Mouse (Mus musculus): ENCODE data around the gene Pp2d1.

Gene Pp2d1

DNA sequence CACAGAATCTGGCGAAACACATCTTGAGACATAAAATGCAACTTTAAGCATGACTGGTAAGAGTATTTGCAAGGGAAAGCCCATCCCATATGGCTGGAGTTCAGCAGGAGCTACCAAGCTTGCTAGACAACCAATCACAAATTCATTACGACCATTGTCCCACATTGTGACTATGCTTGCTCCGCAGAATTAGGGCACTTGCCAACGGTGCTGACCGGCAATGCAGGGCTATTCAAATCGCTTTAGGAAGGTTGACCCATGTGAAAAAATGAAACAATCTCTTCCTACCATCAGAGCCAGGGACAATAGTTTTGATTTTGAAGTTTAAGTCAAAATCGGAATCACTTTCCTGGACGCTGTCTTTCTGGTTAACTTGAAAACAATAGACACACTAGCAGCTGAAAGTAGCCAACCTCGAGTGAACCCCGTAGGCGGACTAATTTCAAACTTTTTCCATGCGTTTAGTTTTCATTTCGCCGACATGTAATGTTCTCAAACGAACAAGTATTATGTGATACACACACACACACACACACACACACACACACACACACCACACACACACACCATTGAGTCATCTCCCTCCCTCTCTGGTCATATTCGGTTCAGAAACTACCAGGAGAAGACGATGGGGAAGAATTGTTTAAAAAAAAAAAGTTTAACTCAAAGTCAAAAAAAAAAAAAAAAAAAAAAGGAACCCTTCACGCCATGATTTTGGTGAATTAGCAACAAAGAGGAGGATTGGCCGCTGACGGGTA lies 27.1 kb upstream of the Pp2d1 start, which contains the start of gene Kat2b:
TSS of gene Kat2b (plus strand) at position 701 of the 758 bp plus-strand sequence.
- peak; percentile 40 for DNase-seq (ENCODE audit: extremely low spot score, low spot score)

DNA sequence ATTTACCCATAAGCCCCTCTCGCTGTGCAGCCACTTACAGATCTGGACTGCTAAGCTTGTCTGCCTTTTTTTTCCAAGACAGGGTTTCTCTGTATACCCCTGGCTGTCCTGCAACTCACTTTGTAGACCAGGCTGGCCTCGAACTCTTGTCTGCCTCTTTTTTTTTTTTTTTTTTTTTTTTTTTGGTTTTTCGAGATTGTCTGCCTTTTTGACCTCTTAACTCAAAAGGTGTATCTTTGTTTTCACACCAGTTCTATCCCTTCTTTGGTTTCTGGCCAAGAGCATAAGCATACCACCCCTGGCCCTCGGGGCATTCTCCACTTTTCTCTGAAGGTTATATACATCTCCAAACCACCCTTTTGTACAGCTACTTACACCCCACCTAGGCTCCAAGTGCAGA lies 25.6 kb upstream of the Pp2d1 start:
- no peak for DNase-seq (ENCODE audit: extremely low spot score, low spot score)

DNA sequence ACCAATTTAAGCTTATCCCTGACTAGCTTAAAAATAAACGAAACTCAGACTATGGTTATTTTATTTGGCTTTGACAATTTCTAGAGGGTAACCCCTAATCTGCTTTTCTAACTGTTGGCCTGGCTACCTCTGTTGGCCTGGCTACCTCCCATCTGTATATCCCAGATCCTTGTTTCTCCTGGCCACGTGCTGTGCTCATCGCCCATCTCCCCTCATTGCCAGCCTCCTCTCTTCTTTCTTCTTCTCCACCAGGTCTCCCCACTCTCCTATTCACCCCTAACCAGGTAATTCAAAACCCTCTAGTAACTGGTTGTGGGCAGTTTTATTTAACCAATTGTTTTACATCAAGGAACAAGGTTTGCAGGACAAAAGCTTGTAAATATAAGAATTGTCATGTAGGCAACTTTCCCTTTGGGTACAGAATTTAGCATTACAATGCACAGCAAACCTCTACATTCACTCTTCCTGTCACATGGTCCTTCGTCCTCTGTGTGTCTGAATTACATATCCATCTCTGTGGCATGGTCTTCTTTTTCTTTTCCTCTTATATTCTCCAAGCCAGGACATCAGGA lies 22.3 kb upstream of the Pp2d1 start:
- no peak for DNase-seq (ENCODE audit: extremely low spot score, low spot score)

DNA sequence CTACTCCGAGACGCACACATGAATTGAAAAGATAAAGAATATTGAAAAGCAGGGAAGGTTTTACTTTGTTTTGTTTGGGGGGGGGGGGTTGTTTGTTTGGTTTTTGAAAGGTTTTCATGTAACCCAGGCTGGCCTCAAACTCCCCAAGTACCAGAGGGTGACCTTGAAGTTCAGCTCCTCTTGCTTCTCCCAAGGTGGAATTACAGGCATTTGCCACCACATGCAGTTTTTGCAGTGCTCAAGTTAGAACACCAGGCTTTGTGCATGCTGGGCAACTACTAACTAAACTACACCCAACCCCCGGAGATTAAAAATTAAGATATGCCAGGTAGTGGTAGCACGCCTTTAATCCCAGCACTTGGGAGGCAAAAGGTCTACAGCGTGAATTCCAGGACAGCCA lies 20.4 kb upstream of the Pp2d1 start:
- no peak for DNase-seq (ENCODE audit: extremely low spot score, low spot score)

DNA sequence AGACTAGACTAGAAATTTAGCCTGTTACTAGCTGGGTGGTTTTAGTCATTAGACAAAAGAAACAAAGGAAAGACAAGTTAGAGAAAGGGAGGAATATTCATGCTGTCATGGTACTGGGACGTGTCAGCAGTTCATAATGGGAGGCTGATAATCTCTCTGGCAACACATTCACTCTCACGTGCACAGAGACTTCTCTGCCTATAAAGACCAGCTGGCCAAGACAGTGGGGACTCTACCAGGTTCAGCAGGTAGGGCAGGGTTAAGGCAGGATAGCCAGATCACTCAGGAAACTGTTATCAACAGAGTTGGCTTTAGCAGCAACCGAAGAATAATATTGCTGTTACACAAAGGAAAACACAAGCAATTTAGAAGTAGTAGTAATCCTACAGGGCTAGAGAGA lies 18.2 kb upstream of the Pp2d1 start:
- DNase-seq (ENCODE audit: extremely low spot score, low spot score), result no peak

DNA sequence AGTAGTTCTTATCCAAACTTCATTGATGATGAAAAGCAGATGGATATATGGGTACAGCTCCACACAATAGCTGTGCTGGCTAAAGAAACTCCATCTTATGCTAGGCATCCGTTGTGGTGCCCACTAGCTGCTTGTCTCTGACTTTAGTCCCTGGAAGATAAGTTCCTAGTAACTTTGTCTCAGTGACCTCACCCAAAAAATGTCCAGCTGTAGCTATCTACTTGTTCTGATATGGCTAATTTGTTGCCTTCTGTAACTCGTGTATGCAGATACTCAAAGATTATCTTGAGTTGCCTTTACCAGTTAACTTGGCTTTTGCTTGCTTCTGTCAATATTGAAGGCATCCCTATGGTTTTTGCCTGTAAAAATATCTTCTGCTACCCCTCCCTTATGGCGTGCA lies 15.6 kb upstream of the Pp2d1 start:
- no peak for DNase-seq (ENCODE audit: extremely low spot score, low spot score)

DNA sequence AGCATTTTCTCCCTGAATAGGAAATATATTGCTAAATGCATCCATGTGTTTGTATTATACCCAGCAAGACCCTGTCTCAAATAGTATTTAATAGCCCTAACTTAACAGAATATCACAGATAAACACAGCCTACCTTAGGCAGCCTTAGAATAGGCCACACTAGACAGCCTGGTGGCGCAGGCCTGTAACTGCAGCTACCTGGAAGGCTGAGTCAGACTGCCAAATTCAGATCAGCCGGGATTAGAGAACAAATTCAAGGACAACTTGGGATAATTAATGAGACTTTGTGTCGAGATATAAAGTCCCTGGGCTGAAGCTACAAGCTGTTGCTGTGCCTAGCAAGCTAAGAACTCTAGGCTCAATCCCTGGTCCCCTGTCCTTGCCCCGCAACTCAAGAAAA lies 14.8 kb upstream of the Pp2d1 start:
- no peak for DNase-seq (ENCODE audit: extremely low spot score, low spot score)

DNA sequence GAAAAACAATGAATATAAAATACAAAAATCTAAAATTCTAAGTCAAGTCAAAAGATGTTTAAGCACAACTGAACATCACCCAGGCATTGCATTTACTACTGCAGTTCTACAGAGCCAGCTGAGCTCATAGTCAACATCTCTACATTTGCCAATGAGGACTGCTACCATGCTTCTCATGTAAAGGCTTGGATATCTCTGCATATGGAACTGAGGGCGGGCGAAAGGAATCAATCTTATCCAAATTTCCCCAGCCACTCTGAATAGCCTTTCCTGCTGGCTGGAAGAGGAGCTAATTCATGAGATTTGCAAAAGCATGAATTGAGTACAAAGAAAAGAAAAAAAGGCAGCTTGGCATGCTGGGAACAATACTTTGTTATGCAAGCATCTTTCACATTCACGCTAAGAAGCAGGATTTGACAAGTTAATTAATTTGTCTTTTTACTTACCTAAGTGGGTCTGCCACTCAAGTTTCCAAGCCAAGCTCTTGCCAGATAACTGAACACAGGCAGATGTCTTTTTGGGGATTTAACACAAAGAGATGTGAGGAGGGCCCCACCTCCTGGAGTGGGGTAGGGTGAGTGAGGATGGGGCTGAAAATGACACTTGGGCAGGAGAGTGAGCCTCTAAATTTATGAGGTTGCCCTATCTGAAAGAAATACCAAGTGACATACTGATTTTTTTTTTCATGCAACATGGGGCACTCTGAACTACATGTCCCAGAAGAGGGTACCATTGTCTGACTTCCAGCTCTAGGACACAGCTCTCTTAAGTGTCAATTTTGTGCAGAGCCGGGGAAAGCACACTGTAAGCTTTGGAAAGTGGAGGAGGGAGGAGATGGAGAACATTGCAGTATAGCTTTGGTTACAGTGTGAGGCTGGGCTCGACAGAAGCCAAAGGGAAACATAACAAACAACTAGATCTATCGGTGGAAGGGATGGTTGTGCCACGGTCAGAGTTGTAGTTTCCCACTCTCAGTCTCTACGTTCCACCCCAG lies 12.4 kb upstream of the Pp2d1 start:
- no peak for DNase-seq (ENCODE audit: extremely low spot score, low spot score)

DNA sequence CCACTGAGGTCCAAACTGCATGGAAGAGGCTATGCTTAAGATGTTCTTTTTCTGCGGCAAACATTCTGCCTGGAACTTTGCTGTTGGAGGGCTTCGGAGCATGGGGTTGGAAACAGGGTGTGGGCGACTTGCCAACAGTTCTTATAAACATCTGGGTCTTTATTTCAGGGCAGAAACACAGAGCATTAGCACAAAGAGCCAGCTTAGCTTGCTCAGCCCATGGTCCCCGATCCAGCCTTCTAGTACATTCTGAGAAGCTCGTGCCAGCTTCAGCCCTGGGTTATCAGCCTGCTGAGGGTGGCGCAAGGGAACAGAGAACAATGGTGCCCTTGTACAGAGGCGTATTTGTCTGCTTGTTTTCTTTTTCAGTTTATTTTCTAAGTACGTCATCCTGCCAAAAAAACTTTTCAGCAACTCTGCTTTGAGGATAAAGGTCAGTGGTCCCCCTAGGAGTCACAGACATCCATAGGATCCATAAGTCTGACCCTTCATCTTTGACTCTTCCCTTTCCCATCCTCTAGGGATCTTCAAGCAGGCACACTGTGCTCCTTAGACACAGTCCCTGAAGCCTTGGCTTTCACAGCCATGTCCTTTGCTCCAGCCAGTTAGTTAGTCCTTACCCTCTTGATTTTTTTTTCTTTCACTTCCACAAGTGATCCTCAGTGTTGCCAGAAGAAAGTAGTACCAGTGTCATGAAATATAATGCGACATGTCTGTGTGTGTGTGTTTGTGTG lies 4.5 kb upstream of the Pp2d1 start:
- DNase-seq (ENCODE audit: extremely low spot score, low spot score), result no peak

DNA sequence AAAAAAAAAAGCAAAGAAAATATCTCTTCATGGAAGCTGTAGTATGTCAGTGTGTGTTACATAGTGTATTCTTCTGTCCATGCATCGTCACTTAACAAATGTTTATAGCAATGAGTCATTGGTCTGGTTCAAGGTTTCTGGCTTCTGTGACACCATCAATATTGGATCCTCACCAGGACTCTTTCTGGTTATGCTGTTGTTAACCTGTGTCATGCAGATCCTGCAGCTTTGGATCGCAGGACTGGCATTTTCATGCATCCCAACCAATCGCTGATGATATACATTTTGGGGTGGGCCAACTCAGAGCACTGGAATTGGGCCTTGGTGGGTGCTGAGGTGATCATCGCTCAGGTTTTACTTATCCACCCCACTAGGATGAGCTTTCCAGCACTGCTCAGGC lies 3.3 kb upstream of the Pp2d1 start:
- DNase-seq (ENCODE audit: extremely low spot score, low spot score), result no peak

DNA sequence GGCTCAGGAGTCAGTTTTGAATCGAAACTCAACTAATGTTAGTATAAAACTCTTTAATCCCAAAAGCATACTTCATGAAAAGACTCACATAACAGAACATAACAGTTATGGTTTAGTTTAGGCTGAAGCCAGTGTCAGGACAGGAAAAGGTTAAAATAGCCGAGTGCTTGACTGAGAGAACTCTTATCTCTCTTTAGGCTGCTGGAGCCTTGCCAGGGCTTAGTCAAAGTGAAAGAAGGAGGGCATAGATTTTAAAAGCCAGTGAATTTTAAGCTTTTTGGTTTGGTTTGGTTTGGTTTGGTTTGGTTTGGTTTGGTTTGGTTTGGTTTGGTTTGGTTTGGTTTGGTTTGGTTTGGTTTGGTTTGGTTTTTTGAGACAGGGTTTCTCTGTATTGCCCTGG lies 6.8 kb downstream of the Pp2d1 start:
- no peak for DNase-seq (ENCODE audit: extremely low spot score, low spot score)

DNA sequence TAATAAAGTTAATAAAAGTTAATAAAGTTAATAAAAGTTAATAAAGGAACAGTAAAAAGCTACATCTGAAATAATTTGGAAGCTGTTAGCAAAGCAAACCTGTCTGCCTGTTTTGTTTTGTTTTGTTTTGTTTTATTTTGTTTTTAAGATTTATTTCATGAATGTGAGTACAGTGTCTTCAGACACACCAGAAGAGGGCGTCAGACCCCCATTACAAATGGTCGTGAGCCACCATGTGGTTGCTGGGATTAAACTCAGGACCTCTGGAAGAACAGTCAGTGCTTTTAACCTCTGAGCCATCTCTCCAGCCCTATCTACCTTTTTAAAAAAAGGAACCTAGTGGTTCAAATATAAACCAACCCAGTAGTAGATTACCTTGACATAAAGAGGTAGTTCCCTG lies 8.1 kb downstream of the Pp2d1 start:
- no peak for DNase-seq (ENCODE audit: extremely low spot score, low spot score)

DNA sequence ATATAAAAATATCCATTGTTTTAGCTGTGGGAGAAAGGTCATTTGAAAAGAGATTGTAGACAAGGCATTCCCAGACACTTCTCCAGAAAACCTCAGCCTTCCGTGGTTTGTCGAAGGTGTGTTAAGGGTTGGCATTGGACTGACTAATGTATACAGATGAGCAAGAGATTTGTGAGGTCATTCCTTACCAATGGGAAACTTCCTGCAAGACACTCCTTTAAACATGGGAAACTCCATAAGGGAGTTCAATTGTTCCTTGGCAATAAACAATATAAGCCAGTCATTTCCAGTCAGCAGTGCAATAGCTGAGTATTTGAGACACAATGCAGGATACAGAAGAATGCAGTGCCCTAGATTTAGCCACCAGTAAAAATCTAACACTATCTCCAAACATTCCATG lies 11.2 kb downstream of the Pp2d1 start:
- no peak for DNase-seq (ENCODE audit: extremely low spot score, low spot score)

DNA sequence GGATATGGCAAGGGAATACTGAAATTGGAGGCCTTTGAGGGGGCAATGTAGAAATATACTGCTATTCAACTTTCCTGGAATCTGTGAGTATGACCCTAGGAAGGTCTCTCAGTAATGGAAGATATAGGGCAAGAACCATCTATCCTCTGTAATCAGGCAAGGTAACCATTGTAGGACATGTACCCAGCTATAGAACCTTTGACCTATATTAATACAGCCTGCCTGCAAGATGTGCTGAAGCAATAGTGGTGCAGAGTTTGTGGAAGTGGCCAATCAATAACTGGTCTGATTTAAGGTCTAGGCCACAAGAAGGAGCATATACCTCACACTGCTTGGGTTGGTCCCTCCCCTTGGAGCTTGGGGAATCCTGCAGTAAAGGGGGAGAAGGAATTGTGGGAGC lies 18.7 kb downstream of the Pp2d1 start:
- no peak for DNase-seq (ENCODE audit: extremely low spot score, low spot score)

DNA sequence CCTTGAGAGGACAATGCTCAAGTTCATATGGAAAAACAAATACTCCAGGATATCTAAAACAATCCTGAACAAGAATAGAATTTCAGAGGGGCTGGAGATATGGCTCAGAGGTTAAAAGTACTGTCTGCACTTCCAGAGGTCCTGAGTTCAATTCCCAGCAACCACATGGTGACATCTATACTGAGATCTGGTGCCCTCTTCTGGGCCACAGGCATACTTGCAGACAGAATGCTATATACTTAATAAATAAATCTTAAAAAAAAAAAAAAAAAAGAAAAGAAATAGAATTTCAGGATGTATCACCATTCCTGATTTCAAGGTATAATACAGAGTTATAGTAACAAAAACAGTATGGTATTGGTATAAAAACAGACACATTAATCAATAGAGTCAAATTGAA lies 19.9 kb downstream of the Pp2d1 start:
- no peak for DNase-seq (ENCODE audit: extremely low spot score, low spot score)

DNA sequence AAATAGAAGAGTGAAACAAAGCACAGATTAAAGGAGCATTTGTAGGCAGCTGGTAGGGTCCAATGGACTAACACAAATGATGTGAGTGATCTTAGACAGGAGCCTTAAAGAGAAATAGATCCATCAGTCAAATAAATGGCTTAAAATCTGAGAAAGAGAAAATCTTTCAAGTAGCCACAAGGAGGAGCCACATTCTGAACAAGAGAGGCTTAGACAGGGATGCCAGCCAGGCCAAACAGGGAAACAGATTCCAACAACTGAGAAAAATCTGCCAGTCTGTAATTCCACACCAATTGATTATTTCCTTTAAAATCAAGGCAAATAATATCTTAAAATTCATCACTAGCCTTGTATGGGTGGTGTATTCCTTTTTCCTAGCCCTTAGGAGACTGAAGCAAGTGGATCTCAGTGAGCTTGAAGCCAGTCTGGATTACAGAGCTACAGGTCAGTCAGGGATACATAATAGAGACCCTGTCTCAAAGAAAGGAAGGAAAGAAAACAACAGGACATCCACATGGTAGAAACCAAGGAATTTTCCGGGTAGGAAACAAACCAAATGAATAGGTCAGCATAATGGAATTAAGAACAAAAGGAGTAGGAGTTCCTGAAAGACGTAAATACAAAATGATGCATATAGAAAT lies 26.8 kb downstream of the Pp2d1 start:
- no peak for DNase-seq (ENCODE audit: extremely low spot score, low spot score)

DNA sequence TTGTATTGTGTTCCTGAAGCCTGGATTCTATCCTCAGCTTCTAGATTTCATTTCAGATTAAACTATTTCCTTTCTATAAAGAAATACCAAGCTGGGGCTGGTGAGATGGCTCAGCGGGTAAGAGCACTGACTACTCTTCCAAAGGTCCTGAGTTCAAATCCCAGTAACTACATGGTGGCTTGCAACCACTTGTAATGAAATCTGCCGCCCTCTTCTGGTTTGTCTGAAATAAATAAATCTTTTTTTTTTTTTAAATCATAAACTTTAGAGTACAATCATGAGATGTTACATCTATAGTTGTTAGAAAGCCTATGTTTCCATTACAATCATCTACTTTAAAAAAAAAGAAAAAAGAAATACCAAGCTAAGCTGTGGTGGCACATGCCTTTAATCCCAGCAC lies 36.3 kb downstream of the Pp2d1 start:
- DNase-seq (ENCODE audit: extremely low spot score, low spot score), result no peak

DNA sequence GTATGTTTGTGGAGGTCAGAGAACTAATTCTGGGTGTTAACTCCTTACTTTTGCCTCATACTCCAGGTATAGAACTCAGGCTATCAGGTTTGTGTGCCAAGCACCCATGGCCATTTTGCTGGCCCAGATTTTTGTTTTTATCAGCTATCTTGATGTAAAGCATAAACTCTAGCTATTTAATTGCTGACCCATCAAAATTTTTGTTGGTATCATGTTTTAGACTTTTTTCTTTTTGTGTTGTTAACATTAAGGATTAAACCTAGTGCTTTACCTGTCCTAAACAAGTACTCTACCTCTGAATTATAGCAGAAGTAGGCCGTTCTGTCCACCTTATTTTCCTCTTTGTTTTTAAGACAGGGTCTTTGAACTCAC lies 50.3 kb downstream of the Pp2d1 start:
- DNase-seq (ENCODE audit: extremely low spot score, low spot score), result no peak

DNA sequence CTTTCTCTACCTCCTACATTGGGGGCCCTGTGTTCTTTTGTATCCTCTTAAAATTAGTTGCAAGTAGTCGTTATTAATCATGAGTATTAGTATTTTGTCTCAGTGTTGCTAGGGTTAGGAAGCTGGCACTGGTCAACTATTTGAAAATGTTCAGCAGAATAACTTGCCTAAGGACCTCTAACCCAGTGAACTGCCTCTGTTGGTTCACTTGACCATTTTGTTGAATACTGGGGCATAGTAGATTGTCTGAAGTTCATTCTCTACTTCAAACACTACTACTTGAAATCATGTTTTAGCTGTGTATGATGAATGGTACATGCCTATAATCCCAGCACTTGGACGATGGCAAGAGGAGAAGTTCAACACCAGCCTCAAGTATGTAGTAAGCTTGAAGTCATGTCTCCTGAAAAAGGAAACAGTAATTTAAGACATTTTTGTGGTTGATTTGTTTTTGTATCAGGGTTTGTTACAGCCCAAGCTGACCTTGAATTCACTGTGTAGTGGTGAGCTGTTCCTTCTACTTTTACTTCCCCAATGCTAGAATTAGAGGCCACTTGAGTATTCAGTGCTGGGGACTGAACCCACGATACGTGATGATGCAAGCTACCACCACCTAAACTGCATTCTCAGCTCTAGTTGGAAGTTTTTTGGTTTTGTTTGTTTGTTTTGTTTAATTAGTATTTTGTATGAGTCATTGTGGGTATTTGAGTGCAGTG lies 50.8 kb downstream of the Pp2d1 start:
- no peak for DNase-seq (ENCODE audit: extremely low spot score, low spot score)

DNA sequence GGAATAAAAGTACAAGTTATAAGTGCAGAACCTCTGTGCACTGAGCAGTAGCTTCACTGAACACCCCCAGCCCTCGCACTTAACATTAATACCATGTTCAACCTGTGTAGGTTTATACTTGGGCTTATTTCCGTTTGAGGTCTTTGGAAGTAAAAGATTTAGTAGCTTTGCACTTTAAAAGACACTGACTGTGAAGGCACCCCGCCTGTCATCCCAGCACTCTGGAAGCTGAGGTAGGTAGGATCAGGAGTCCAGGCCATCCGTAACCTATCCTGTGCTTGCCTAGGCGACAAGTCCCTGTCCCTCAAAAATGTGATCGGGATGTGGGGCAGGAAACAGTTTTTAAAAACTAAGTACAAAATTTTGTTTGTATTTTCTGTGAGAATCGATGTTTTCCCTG lies 58.8 kb downstream of the Pp2d1 start:
- no peak for DNase-seq (ENCODE audit: extremely low spot score, low spot score)
